Mouse (Mus musculus): ENCODE data around the gene Mrpl27. TPM values are rescaled to one million over a fixed set of nuclear protein-coding genes. Genes with fewer than 3 reads are reported as not detected.
A peak's percentile ranks its signal among the peaks of the same experiment; 100 is the strongest.

The Mrpl27 gene
- 73.2 and 81.4 TPM in 2 replicates for polyA plus RNA-seq (2015; fragmentation: Nextera tagmentation; extraction: Ambion mirVana)

GRCm38 (mm10) chr11:94653663-94654436 is at the start of gene Mrpl27, which contains the start of gene Eme1:
Gene Mrpl27 (plus strand): TSS chr11:94653767.
Gene Eme1 (minus strand): TSS chr11:94653964.
- H3K4me2 ChIP-seq (ENCODE audit: low read depth, low read length) = peak within 1 kb of the TSS; percentile 67
- H3K9me3 ChIP-seq (ENCODE audit: low read length) = no peaks in the 10 kb centered on the region
- peak; percentile 91 for ATAC-seq
- peak within 1 kb of the TSS; percentile 65 for H3K4me3 ChIP-seq (ENCODE audit: low read depth, low read length)
- no peaks in the 10 kb centered on the region for H3K27me3 ChIP-seq (ENCODE audit: insufficient read depth, low read length)
- H3K36me3 ChIP-seq (replicated peaks; ENCODE audit: insufficient read depth, low read length) = peaks cover 15% of the 10 kb centered on the region
- 1% methylated on average over 32 of the region's 32 CpGs for WGBS (ENCODE audit: insufficient replicate concordance)
- peak; percentile 90 for DNase-seq
- H3K9ac ChIP-seq (replicated peaks) = peak within 1 kb of the TSS; percentile 67
- peak within 1 kb of the TSS; percentile 84 for H3K27ac ChIP-seq (ENCODE audit: low read depth)
- H3K4me1 ChIP-seq (ENCODE audit: insufficient read depth) = peaks cover 18% of the 10 kb centered on the region
- TF ChIP-seq CTCF (IDR thresholded peaks at IDR 0.05; ENCODE audit: low read depth) (no peak), EP300 (IDR thresholded peaks at IDR 0.05; ENCODE audit: low read depth) (peak; percentile 79; the same call in 1 of the 2 replicates)

- no peak overlapping the region for H3K9ac ChIP-seq (replicated peaks)
- TF ChIP-seq EP300 (IDR thresholded peaks at IDR 0.05; ENCODE audit: low read depth) (no peak), CTCF (IDR thresholded peaks at IDR 0.05; ENCODE audit: low read depth) (no peak)
- WGBS (ENCODE audit: insufficient replicate concordance) = 47% methylated on average over 4 of the region's 4 CpGs
- no peaks in the 10 kb centered on the region for H3K9me3 ChIP-seq (ENCODE audit: low read length)
- H3K4me2 ChIP-seq (ENCODE audit: low read depth, low read length) = no peak overlapping the region
- ATAC-seq (no peak), DNase-seq (no peak)
- H3K4me3 ChIP-seq (ENCODE audit: low read depth, low read length) = no peak overlapping the region
- H3K27ac ChIP-seq (ENCODE audit: low read depth) = no peak overlapping the region
- no peaks in the 10 kb centered on the region for H3K27me3 ChIP-seq (ENCODE audit: insufficient read depth, low read length)
- 0 out of 2 replicates have a peak, but pooled peaks cover 5% of the 10 kb centered on the region for H3K4me1 ChIP-seq (ENCODE audit: insufficient read depth)
- H3K36me3 ChIP-seq (replicated peaks; ENCODE audit: insufficient read depth, low read length) = no peaks in the 10 kb centered on the region
Measured at GRCm38 (mm10) chr11:94610744-94611740, 42.5 kb upstream of the Mrpl27 start.

- no peak for ATAC-seq
- no peak overlapping the region for H3K9ac ChIP-seq (replicated peaks)
- TF ChIP-seq EP300 (IDR thresholded peaks at IDR 0.05; ENCODE audit: low read depth) (no peak), CTCF (IDR thresholded peaks at IDR 0.05; ENCODE audit: low read depth) (no peak)
- 0 out of 2 replicates have a peak, but pooled peaks cover 5% of the 10 kb centered on the region for H3K4me1 ChIP-seq (ENCODE audit: insufficient read depth)
- H3K9me3 ChIP-seq (ENCODE audit: low read length) = no peaks in the 10 kb centered on the region
- H3K36me3 ChIP-seq (replicated peaks; ENCODE audit: insufficient read depth, low read length) = no peaks in the 10 kb centered on the region
- no peak overlapping the region for H3K4me2 ChIP-seq (ENCODE audit: low read depth, low read length)
- no peak overlapping the region for H3K27ac ChIP-seq (ENCODE audit: low read depth)
- no peaks in the 10 kb centered on the region for H3K27me3 ChIP-seq (ENCODE audit: insufficient read depth, low read length)
- H3K4me3 ChIP-seq (ENCODE audit: low read depth, low read length) = no peak overlapping the region
- DNase-seq = no peak
- WGBS (ENCODE audit: insufficient replicate concordance) = 58% methylated on average over 4 of the region's 4 CpGs
Measured at GRCm38 (mm10) chr11:94614603-94615002, 39.0 kb upstream of the Mrpl27 start.

- no peak for TF ChIP-seq EP300 (IDR thresholded peaks at IDR 0.05; ENCODE audit: low read depth)
- no peak for TF ChIP-seq CTCF (IDR thresholded peaks at IDR 0.05; ENCODE audit: low read depth)
- H3K27me3 ChIP-seq (ENCODE audit: insufficient read depth, low read length) = no peaks in the 10 kb centered on the region
- H3K9ac ChIP-seq (replicated peaks) = no peak overlapping the region
- no peaks in the 10 kb centered on the region for H3K36me3 ChIP-seq (replicated peaks; ENCODE audit: insufficient read depth, low read length)
- DNase-seq (no peak), ATAC-seq (no peak)
- no peaks in the 10 kb centered on the region for H3K9me3 ChIP-seq (ENCODE audit: low read length)
- 0 out of 2 replicates have a peak, but pooled peaks cover 5% of the 10 kb centered on the region for H3K4me1 ChIP-seq (ENCODE audit: insufficient read depth)
- H3K4me3 ChIP-seq (ENCODE audit: low read depth, low read length) = no peak overlapping the region
- WGBS (ENCODE audit: insufficient replicate concordance) = 44% methylated on average over 4 of the region's 4 CpGs
- H3K27ac ChIP-seq (ENCODE audit: low read depth) = no peak overlapping the region
- H3K4me2 ChIP-seq (ENCODE audit: low read depth, low read length) = no peak overlapping the region
Measured at GRCm38 (mm10) chr11:94615494-94615893, 38.1 kb upstream of the Mrpl27 start.

GRCm38 (mm10) chr11:94617646-94618045 is 35.9 kb upstream of the Mrpl27 start:
- TF ChIP-seq CTCF (IDR thresholded peaks at IDR 0.05; ENCODE audit: low read depth) (no peak), EP300 (IDR thresholded peaks at IDR 0.05; ENCODE audit: low read depth) (no peak)

More at GRCm38 (mm10) chr11:94617646-94618045, 35.9 kb upstream of the Mrpl27 start:
- Histone ChIP-seq H3K27me3 (ENCODE audit: insufficient read depth, low read length) (no peaks in the 10 kb centered on the region), H3K4me1 (ENCODE audit: insufficient read depth) (0 out of 2 replicates have a peak, but pooled peaks cover 5% of the 10 kb centered on the region), H3K4me2 (ENCODE audit: low read depth, low read length) (no peak overlapping the region), H3K36me3 (replicated peaks; ENCODE audit: insufficient read depth, low read length) (no peaks in the 10 kb centered on the region), H3K9me3 (ENCODE audit: low read length) (no peaks in the 10 kb centered on the region), H3K4me3 (ENCODE audit: low read depth, low read length) (no peak overlapping the region), H3K9ac (replicated peaks) (no peak overlapping the region), H3K27ac (ENCODE audit: low read depth) (no peak overlapping the region)
- no peak for DNase-seq
- WGBS (ENCODE audit: insufficient replicate concordance) = 83% methylated on average over 2 of the region's 2 CpGs
- no peak for ATAC-seq

Data from liver, postnatal 0 days (tissue).